Mouse (Mus musculus): ENCODE data around the gene Gm8439. TPM values are rescaled to one million over a fixed set of nuclear protein-coding genes. Genes with fewer than 3 reads are reported as not detected.

Gene Gm8439
- polyA plus RNA-seq (2014; fragmentation: Nextera tagmentation; extraction: Ambion mirVana) = not detected in 2 replicates

- no peak within 1 kb of the TSS for H3K27ac ChIP-seq (ENCODE audit: low read length)
Measured at GRCm38 (mm10) chr4:120588445-120588844, at the start of gene Gm8439. Gene Gm8439, plus strand, starts transcription at chr4:120588745.

GRCm38 (mm10) chr4:120544896-120545295 is 43.6 kb upstream of the Gm8439 start:
- H3K27me3 ChIP-seq (ENCODE audit: control insufficient read depth, insufficient read depth, low read length) = no peaks in the 10 kb centered on the region
- H3K36me3 ChIP-seq (ENCODE audit: control insufficient read depth, insufficient read depth, low read length) = peaks cover 77% of the 10 kb centered on the region
- H3K4me1 ChIP-seq (ENCODE audit: control insufficient read depth, insufficient read depth, low read length) = no peaks in the 10 kb centered on the region
- H3K4me2 ChIP-seq (replicated peaks; ENCODE audit: low read depth, low read length) = no peak overlapping the region
- no peak for ATAC-seq (ENCODE audit: insufficient number of reproducible peaks, insufficient read depth, low FRiP score, low read depth)
- no peak overlapping the region for H3K4me3 ChIP-seq (ENCODE audit: low read depth, low read length)
- H3K9ac ChIP-seq (replicated peaks; ENCODE audit: low read depth, low read length) = no peak overlapping the region
- H3K9me3 ChIP-seq (ENCODE audit: control insufficient read depth, low read depth, low read length) = no peaks in the 10 kb centered on the region
- no peak overlapping the region for H3K27ac ChIP-seq (ENCODE audit: low read length)
- 71% methylated on average over 1 of the region's 1 CpGs for WGBS

More at GRCm38 (mm10) chr4:120588445-120588844, at the start of gene Gm8439:
- H3K4me1 ChIP-seq (ENCODE audit: control insufficient read depth, insufficient read depth, low read length) = no peaks in the 10 kb centered on the region
- H3K9ac ChIP-seq (replicated peaks; ENCODE audit: low read depth, low read length) = no peak within 1 kb of the TSS
- H3K9me3 ChIP-seq (ENCODE audit: control insufficient read depth, low read depth, low read length) = no peaks in the 10 kb centered on the region
- no peaks in the 10 kb centered on the region for H3K36me3 ChIP-seq (ENCODE audit: control insufficient read depth, insufficient read depth, low read length)
- no peak within 1 kb of the TSS for H3K4me2 ChIP-seq (replicated peaks; ENCODE audit: low read depth, low read length)
- WGBS = 20% methylated on average over 4 of the region's 4 CpGs
- H3K4me3 ChIP-seq (ENCODE audit: low read depth, low read length) = no peak within 1 kb of the TSS
- ATAC-seq (ENCODE audit: insufficient number of reproducible peaks, insufficient read depth, low FRiP score, low read depth) = no peak
- no peaks in the 10 kb centered on the region for H3K27me3 ChIP-seq (ENCODE audit: control insufficient read depth, insufficient read depth, low read length)

- no peak overlapping the region for H3K4me2 ChIP-seq (replicated peaks; ENCODE audit: low read depth, low read length)
- no peak for ATAC-seq (ENCODE audit: insufficient number of reproducible peaks, insufficient read depth, low FRiP score, low read depth)
- H3K4me1 ChIP-seq (ENCODE audit: control insufficient read depth, insufficient read depth, low read length) = no peaks in the 10 kb centered on the region
- H3K27me3 ChIP-seq (ENCODE audit: control insufficient read depth, insufficient read depth, low read length) = no peaks in the 10 kb centered on the region
- 92% methylated on average over 6 of the region's 6 CpGs for WGBS
- H3K9me3 ChIP-seq (ENCODE audit: control insufficient read depth, low read depth, low read length) = no peaks in the 10 kb centered on the region
- H3K27ac ChIP-seq (ENCODE audit: low read length) = no peak overlapping the region
- peaks cover 74% of the 10 kb centered on the region for H3K36me3 ChIP-seq (ENCODE audit: control insufficient read depth, insufficient read depth, low read length)
- H3K9ac ChIP-seq (replicated peaks; ENCODE audit: low read depth, low read length) = no peak overlapping the region
- H3K4me3 ChIP-seq (ENCODE audit: low read depth, low read length) = no peak overlapping the region
Measured at GRCm38 (mm10) chr4:120556592-120556991, 32.0 kb upstream of the Gm8439 start.

GRCm38 (mm10) chr4:120565726-120566125 is 22.8 kb upstream of the Gm8439 start:
- 95% methylated on average over 2 of the region's 2 CpGs for WGBS
- no peak overlapping the region for H3K4me2 ChIP-seq (replicated peaks; ENCODE audit: low read depth, low read length)
- H3K9me3 ChIP-seq (ENCODE audit: control insufficient read depth, low read depth, low read length) = no peaks in the 10 kb centered on the region
- H3K4me3 ChIP-seq (ENCODE audit: low read depth, low read length) = no peak overlapping the region
- H3K27me3 ChIP-seq (ENCODE audit: control insufficient read depth, insufficient read depth, low read length) = no peaks in the 10 kb centered on the region
- H3K4me1 ChIP-seq (ENCODE audit: control insufficient read depth, insufficient read depth, low read length) = peaks cover 17% of the 10 kb centered on the region; the same call in 1 of the 2 replicates
- peaks cover 26% of the 10 kb centered on the region for H3K36me3 ChIP-seq (ENCODE audit: control insufficient read depth, insufficient read depth, low read length)
- H3K9ac ChIP-seq (replicated peaks; ENCODE audit: low read depth, low read length) = no peak overlapping the region
- no peak for ATAC-seq (ENCODE audit: insufficient number of reproducible peaks, insufficient read depth, low FRiP score, low read depth)
- H3K27ac ChIP-seq (ENCODE audit: low read length) = no peak overlapping the region

GRCm38 (mm10) chr4:120568005-120568404 is 20.5 kb upstream of the Gm8439 start:
- Histone ChIP-seq H3K36me3 (ENCODE audit: control insufficient read depth, insufficient read depth, low read length) (peaks cover 22% of the 10 kb centered on the region), H3K4me3 (ENCODE audit: low read depth, low read length) (peak overlapping the region; percentile 81), H3K9me3 (ENCODE audit: control insufficient read depth, low read depth, low read length) (no peaks in the 10 kb centered on the region), H3K4me1 (ENCODE audit: control insufficient read depth, insufficient read depth, low read length) (peaks cover 26% of the 10 kb centered on the region; the same call in 1 of the 2 replicates), H3K27ac (ENCODE audit: low read length) (peak overlapping the region; percentile 34; the same call in 1 of the 2 replicates), H3K27me3 (ENCODE audit: control insufficient read depth, insufficient read depth, low read length) (no peaks in the 10 kb centered on the region), H3K9ac (replicated peaks; ENCODE audit: low read depth, low read length) (0 out of 2 replicates have a peak overlapping the region, but pooled peaks have one; percentile 2), H3K4me2 (replicated peaks; ENCODE audit: low read depth, low read length) (peak overlapping the region; percentile 73)
- no peak for ATAC-seq (ENCODE audit: insufficient number of reproducible peaks, insufficient read depth, low FRiP score, low read depth)
- WGBS = 22% methylated on average over 5 of the region's 5 CpGs

GRCm38 (mm10) chr4:120569025-120569424 is 19.5 kb upstream of the Gm8439 start:
- peak overlapping the region; percentile 81 for H3K4me3 ChIP-seq (ENCODE audit: low read depth, low read length)
- no peak overlapping the region; the same call in 1 of the 2 replicates for H3K27ac ChIP-seq (ENCODE audit: low read length)
- peaks cover 26% of the 10 kb centered on the region; the same call in 1 of the 2 replicates for H3K4me1 ChIP-seq (ENCODE audit: control insufficient read depth, insufficient read depth, low read length)
- peak overlapping the region; percentile 74 for H3K9ac ChIP-seq (replicated peaks; ENCODE audit: low read depth, low read length)
- H3K36me3 ChIP-seq (ENCODE audit: control insufficient read depth, insufficient read depth, low read length) = peaks cover 11% of the 10 kb centered on the region
- H3K4me2 ChIP-seq (replicated peaks; ENCODE audit: low read depth, low read length) = peak overlapping the region; percentile 73
- 3% methylated on average over 4 of the region's 4 CpGs for WGBS
- no peak for ATAC-seq (ENCODE audit: insufficient number of reproducible peaks, insufficient read depth, low FRiP score, low read depth)
- H3K27me3 ChIP-seq (ENCODE audit: control insufficient read depth, insufficient read depth, low read length) = no peaks in the 10 kb centered on the region
- H3K9me3 ChIP-seq (ENCODE audit: control insufficient read depth, low read depth, low read length) = no peaks in the 10 kb centered on the region

- peaks cover 26% of the 10 kb centered on the region; the same call in 1 of the 2 replicates for H3K4me1 ChIP-seq (ENCODE audit: control insufficient read depth, insufficient read depth, low read length)
- peak within 1 kb of the TSS; percentile 81 for H3K4me3 ChIP-seq (ENCODE audit: low read depth, low read length)
- peak within 1 kb of the TSS; percentile 74 for H3K9ac ChIP-seq (replicated peaks; ENCODE audit: low read depth, low read length)
- H3K4me2 ChIP-seq (replicated peaks; ENCODE audit: low read depth, low read length) = peak within 1 kb of the TSS; percentile 73
- no peaks in the 10 kb centered on the region for H3K27me3 ChIP-seq (ENCODE audit: control insufficient read depth, insufficient read depth, low read length)
- H3K27ac ChIP-seq (ENCODE audit: low read length) = peak within 1 kb of the TSS; percentile 93
- under 1% methylated on average over 87 of the region's 97 CpGs for WGBS
- H3K9me3 ChIP-seq (ENCODE audit: control insufficient read depth, low read depth, low read length) = no peaks in the 10 kb centered on the region
- peaks cover 4% of the 10 kb centered on the region for H3K36me3 ChIP-seq (ENCODE audit: control insufficient read depth, insufficient read depth, low read length)
- ATAC-seq (ENCODE audit: insufficient number of reproducible peaks, insufficient read depth, low FRiP score, low read depth) = peak; percentile 96
Measured at GRCm38 (mm10) chr4:120569486-120570437, 18.8 kb upstream of the Gm8439 start, which contains the start of gene Ctps. Gene Ctps, minus strand, starts transcription at chr4:120570276.

- Histone ChIP-seq H3K4me1 (ENCODE audit: control insufficient read depth, insufficient read depth, low read length) (peaks cover 26% of the 10 kb centered on the region; the same call in 1 of the 2 replicates), H3K9me3 (ENCODE audit: control insufficient read depth, low read depth, low read length) (no peaks in the 10 kb centered on the region), H3K4me2 (replicated peaks; ENCODE audit: low read depth, low read length) (peak overlapping the region; percentile 73), H3K27me3 (ENCODE audit: control insufficient read depth, insufficient read depth, low read length) (no peaks in the 10 kb centered on the region), H3K27ac (ENCODE audit: low read length) (peak overlapping the region; percentile 93), H3K4me3 (ENCODE audit: low read depth, low read length) (peak overlapping the region; percentile 81), H3K9ac (replicated peaks; ENCODE audit: low read depth, low read length) (peak overlapping the region; percentile 74), H3K36me3 (ENCODE audit: control insufficient read depth, insufficient read depth, low read length) (0 out of 2 replicates have a peak, but pooled peaks cover 2% of the 10 kb centered on the region)
- WGBS = 1% methylated on average over 27 of the region's 27 CpGs
- peak; percentile 62 for ATAC-seq (ENCODE audit: insufficient number of reproducible peaks, insufficient read depth, low FRiP score, low read depth)
Measured at GRCm38 (mm10) chr4:120570438-120571069, 18.0 kb upstream of the Gm8439 start.
